Mouse (Mus musculus): ENCODE measurements at regions not wholly inside any gene's neighbourhood (a gene's known extent, or its start where the extent isn't known, plus 50 kb on each side); places are given as distances from the start of the nearest gene placed in this dataset.

- Histone ChIP-seq H3K4me3 (no peak overlapping the region), H3K9ac (replicated peaks) (no peak overlapping the region), H3K9me3 (no peaks in the 10 kb centered on the region), H3K36me3 (no peaks in the 10 kb centered on the region), H3K4me2 (replicated peaks) (no peak overlapping the region), H3K4me1 (no peaks in the 10 kb centered on the region), H3K27ac (replicated peaks) (no peak overlapping the region), H3K27me3 (no peaks in the 10 kb centered on the region)
- 96% methylated on average over 1 of the region's 1 CpGs for WGBS
- no peak for ATAC-seq (ENCODE audit: low FRiP score, low read depth)
These were observed 111.4 kb upstream of the Nr4a3 start for GRCm38 (mm10) chr4:47933526-47933925.

DNA sequence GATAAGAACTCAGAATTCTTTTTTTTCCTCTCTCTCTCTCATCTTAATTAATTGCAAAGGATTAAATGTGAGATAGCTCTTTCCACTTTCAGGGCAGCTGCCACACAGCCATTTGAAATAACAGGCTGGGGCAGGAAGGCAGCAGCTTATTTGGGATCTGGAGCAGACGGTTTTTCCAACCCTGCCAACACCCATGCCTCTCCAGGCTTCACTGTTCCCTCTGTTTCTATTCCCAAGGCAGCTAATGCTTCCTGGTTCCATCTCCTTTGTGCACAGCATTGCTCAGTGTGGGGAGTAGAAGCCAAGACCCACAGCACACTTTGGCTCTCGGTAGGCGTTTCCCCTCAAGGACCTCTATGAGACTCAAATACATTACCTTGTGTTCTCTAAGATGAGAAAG lies 109.4 kb upstream of the Nr4a3 start:
- H3K9me3 ChIP-seq: no peaks in the 10 kb centered on the region
- H3K9ac ChIP-seq (replicated peaks): no peak overlapping the region
- WGBS: 86% methylated on average over 3 of the region's 3 CpGs
- ATAC-seq (ENCODE audit: low FRiP score, low read depth): no peak
- H3K4me1 ChIP-seq: no peaks in the 10 kb centered on the region
- no peak overlapping the region for H3K4me3 ChIP-seq
- H3K36me3 ChIP-seq: no peaks in the 10 kb centered on the region
- no peak overlapping the region for H3K4me2 ChIP-seq (replicated peaks)
- no peak overlapping the region for H3K27ac ChIP-seq (replicated peaks)
- no peaks in the 10 kb centered on the region for H3K27me3 ChIP-seq

GRCm38 (mm10) chr4:47936470-47937125 lies 108.4 kb upstream of the Nr4a3 start:
- H3K4me3 ChIP-seq: no peak overlapping the region
- H3K36me3 ChIP-seq: no peaks in the 10 kb centered on the region
- H3K27ac ChIP-seq (replicated peaks): no peak overlapping the region
- 91% methylated on average over 7 of the region's 7 CpGs for WGBS
- no peak for ATAC-seq (ENCODE audit: low FRiP score, low read depth)
- no peaks in the 10 kb centered on the region for H3K27me3 ChIP-seq
- no peak overlapping the region for H3K4me2 ChIP-seq (replicated peaks)
- H3K4me1 ChIP-seq: no peaks in the 10 kb centered on the region
- H3K9ac ChIP-seq (replicated peaks): no peak overlapping the region
- no peaks in the 10 kb centered on the region for H3K9me3 ChIP-seq

GRCm38 (mm10) chr4:47947869-47948573 lies 96.9 kb upstream of the Nr4a3 start:
- no peak overlapping the region for H3K4me2 ChIP-seq (replicated peaks)
- no peak overlapping the region for H3K27ac ChIP-seq (replicated peaks)
- no peak overlapping the region for H3K4me3 ChIP-seq
- H3K4me1 ChIP-seq: no peaks in the 10 kb centered on the region
- no peaks in the 10 kb centered on the region for H3K27me3 ChIP-seq
- no peaks in the 10 kb centered on the region for H3K9me3 ChIP-seq
- no peak for ATAC-seq (ENCODE audit: low FRiP score, low read depth)
- H3K9ac ChIP-seq (replicated peaks): no peak overlapping the region
- WGBS: 74% methylated on average over 16 of the region's 16 CpGs
- no peaks in the 10 kb centered on the region for H3K36me3 ChIP-seq

DNA sequence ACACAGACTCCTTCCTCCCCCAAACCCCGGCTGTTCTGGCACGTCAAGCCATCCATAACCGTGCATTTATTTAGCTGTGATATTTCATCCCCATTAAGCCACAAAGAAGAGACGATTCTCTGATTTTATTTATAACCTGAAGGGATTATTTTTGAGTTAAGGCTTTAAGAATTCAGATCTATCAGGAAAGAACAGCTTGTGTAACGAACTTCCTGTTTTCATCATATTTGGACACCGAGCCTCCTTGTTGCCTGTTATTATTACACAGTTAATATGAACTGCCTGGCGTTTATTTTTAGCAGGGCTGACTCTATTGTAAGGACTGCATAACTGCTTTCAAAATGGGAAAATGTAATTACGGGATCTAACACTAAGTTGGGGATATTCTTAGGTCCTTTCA lies 96.2 kb upstream of the Nr4a3 start:
- H3K4me3 ChIP-seq: no peak overlapping the region
- no peak overlapping the region for H3K9ac ChIP-seq (replicated peaks)
- no peaks in the 10 kb centered on the region for H3K4me1 ChIP-seq
- no peak overlapping the region for H3K4me2 ChIP-seq (replicated peaks)
- 78% methylated on average over 8 of the region's 8 CpGs for WGBS
- H3K27ac ChIP-seq (replicated peaks): no peak overlapping the region
- no peaks in the 10 kb centered on the region for H3K27me3 ChIP-seq
- no peak for ATAC-seq (ENCODE audit: low FRiP score, low read depth)
- H3K9me3 ChIP-seq: no peaks in the 10 kb centered on the region
- no peaks in the 10 kb centered on the region for H3K36me3 ChIP-seq

GRCm38 (mm10) chr4:47954576-47955305 lies 90.2 kb upstream of the Nr4a3 start:
- H3K4me3 ChIP-seq: no peak overlapping the region
- H3K4me1 ChIP-seq: no peaks in the 10 kb centered on the region
- H3K9me3 ChIP-seq: no peaks in the 10 kb centered on the region
- ATAC-seq (ENCODE audit: low FRiP score, low read depth): no peak
- H3K9ac ChIP-seq (replicated peaks): no peak overlapping the region
- H3K27me3 ChIP-seq: no peaks in the 10 kb centered on the region
- H3K4me2 ChIP-seq (replicated peaks): no peak overlapping the region
- H3K36me3 ChIP-seq: no peaks in the 10 kb centered on the region
- no peak overlapping the region for H3K27ac ChIP-seq (replicated peaks)
- 83% methylated on average over 15 of the region's 15 CpGs for WGBS

DNA sequence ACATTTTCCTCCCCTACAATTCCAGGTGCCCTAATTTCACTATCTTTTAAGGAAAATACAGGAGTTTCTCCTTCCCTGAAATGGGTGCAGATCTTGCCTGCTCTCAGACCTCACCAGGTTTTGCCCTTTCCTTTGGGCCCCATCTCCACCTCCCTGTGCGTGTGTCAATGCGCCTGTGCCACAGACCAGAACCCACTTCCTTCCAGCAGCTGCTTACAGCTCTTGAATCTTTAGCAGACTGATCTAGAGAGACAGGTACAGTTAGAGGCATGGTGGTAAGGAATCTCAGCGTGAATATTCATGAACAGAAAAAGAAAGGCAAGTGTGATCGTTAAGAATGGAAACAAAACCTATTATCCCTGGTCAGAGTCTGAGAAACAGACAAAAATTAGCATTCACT lies 80.3 kb upstream of the Nr4a3 start:
- no peak overlapping the region for H3K4me2 ChIP-seq (replicated peaks)
- H3K9ac ChIP-seq (replicated peaks): no peak overlapping the region
- no peaks in the 10 kb centered on the region for H3K4me1 ChIP-seq
- H3K27ac ChIP-seq (replicated peaks): no peak overlapping the region
- no peaks in the 10 kb centered on the region for H3K36me3 ChIP-seq
- H3K27me3 ChIP-seq: no peaks in the 10 kb centered on the region
- ATAC-seq (ENCODE audit: low FRiP score, low read depth): no peak
- no peaks in the 10 kb centered on the region for H3K9me3 ChIP-seq
- H3K4me3 ChIP-seq: no peak overlapping the region
- WGBS: 77% methylated on average over 4 of the region's 4 CpGs

DNA sequence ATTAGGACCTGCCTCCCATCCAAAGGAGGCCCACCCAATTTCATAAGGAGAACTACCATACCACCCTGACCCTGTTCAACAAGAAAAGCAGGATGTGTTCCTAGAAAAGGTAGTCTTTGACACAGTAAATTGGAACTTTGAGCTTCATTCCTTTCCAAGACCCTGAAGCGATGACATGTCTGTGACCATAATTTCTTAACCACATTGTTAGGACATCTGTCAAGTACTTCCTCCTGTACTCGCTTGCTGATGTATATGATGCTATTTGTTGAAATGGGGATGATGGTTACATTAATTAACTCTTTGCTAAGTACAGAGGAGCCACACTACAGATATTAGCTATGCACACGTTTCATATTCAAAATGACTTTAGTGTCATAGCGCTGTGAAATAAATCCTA lies 73.1 kb upstream of the Nr4a3 start:
- no peak overlapping the region for H3K27ac ChIP-seq (replicated peaks)

GRCm38 (mm10) chr4:47979579-47980313 lies 65.2 kb upstream of the Nr4a3 start:
- no peak for ATAC-seq (ENCODE audit: low FRiP score, low read depth)
- Histone ChIP-seq H3K4me1 (no peaks in the 10 kb centered on the region), H3K4me3 (no peak overlapping the region), H3K4me2 (replicated peaks) (no peak overlapping the region), H3K27me3 (no peaks in the 10 kb centered on the region), H3K36me3 (no peaks in the 10 kb centered on the region), H3K9me3 (no peaks in the 10 kb centered on the region), H3K27ac (replicated peaks) (no peak overlapping the region), H3K9ac (replicated peaks) (no peak overlapping the region)
- 83% methylated on average over 13 of the region's 13 CpGs for WGBS

More for the DNA sequence above, 73.1 kb upstream of the Nr4a3 start:
- no peak overlapping the region for H3K4me2 ChIP-seq (replicated peaks)
- H3K4me3 ChIP-seq: no peak overlapping the region
- no peak for ATAC-seq (ENCODE audit: low FRiP score, low read depth)
- no peaks in the 10 kb centered on the region for H3K9me3 ChIP-seq
- H3K36me3 ChIP-seq: no peaks in the 10 kb centered on the region
- H3K9ac ChIP-seq (replicated peaks): no peak overlapping the region
- WGBS: 93% methylated on average over 4 of the region's 4 CpGs
- no peaks in the 10 kb centered on the region for H3K27me3 ChIP-seq
- no peaks in the 10 kb centered on the region for H3K4me1 ChIP-seq
